Mouse (Mus musculus) bone marrow macrophage, adult 2 months (primary cell): ENCODE measurements around the gene Sec62.

Experiments
- CTCF ChIP-seq: IDR thresholded peaks from 2 replicates; pipeline ENCODE4 v1.5.1; 2012; ENCODE audit warnings: low read depth, mild to moderate bottlenecking, low read length, moderate library complexity
- POLR2A ChIP-seq: IDR thresholded peaks from 2 replicates; pipeline ENCODE4 v1.6.1; 2012; ENCODE audit warnings: mild to moderate bottlenecking, low read depth, low read length, borderline replicate concordance

DNA sequence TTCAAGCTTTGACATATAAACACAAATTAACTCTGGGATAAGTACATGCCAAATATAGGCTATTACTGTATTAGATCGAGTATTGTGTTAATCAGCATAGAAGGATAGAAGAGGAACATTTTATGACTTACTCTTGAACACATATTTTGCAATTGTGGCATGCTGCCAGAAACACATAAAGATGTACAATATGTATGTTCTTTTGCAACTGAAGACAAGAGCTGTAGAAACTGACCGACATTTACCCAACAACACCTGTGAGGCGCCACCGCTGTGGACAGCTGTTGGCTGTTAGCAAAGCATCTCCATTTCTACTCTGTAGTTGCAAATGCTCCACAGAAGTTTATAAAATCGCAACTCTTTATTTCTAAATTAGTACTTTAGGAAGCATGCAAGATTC is 33.4 kb downstream of the Sec62 start:
- TF ChIP-seq POLR2A (no peak), CTCF (no peak)
